19 mouse cellular contexts compared by ENCODE assay signal in genomic region chr13:35129475-35129874, GRCm38 (mm10).
A peak's percentile ranks its signal among the peaks of the same experiment; 100 is the strongest.
DNase-seq lines count a peak whose midpoint lies in the region; ATAC-seq and TF ChIP-seq lines count a peak whose summit lies in the region.
"Had no signal": no experiment of that assay in that cellular context is flagged by ENCODE, and none has a peak within 500 bp of the region (broad histone marks: within the 10 kb centered on the region; RNA-seq: fewer than 3 reads in every experiment).

No protein-coding gene starts in this region.

- intact Hi-C loops in gastrocnemius, postnatal 36 days (cut with DNase I): no loop called here

- peaks cover 23% of the 10 kb centered on the region for H3K4me1 ChIP-seq in thymus, adult 2 months (replicated peaks; ENCODE audit: control insufficient read depth, insufficient read depth, low read length)
- H3K4me1 ChIP-seq in intestine, embryonic 16.5 days (ENCODE audit: control insufficient read depth, insufficient read depth, low read length): no peaks in the 10 kb centered on the region
- H3K4me1 ChIP-seq: embryonic facial prominence, embryonic 10.5 days; heart, embryonic 13.5 days; lung, embryonic 15.5 days; neural tube, embryonic 12.5 days had no signal

- H3K4me3 ChIP-seq in layer of hippocampus, adult 2 months: no peak overlapping the region
- no peak overlapping the region for H3K4me3 ChIP-seq in thymus, adult 2 months (ENCODE audit: control insufficient read depth, insufficient read depth, low read length)
- no peak overlapping the region for H3K4me3 ChIP-seq in intestine, embryonic 16.5 days (ENCODE audit: low read length)
- H3K4me3 ChIP-seq: embryonic facial prominence, embryonic 10.5 days; erythroblast, embryonic 14.5 days; heart, embryonic 13.5 days; lung, embryonic 15.5 days; neural tube, embryonic 12.5 days had no signal

- WGBS in thymus, adult 2 months: 6% methylated on average over 2 of the region's 2 CpGs
- WGBS in intestine, embryonic 16.5 days: 45% methylated on average over 2 of the region's 2 CpGs

- H3K27ac ChIP-seq in layer of hippocampus, adult 2 months: no peak overlapping the region
- peak overlapping the region; percentile 66 for H3K27ac ChIP-seq in thymus, adult 2 months (ENCODE audit: control insufficient read depth, insufficient read depth, low read length)
- H3K27ac ChIP-seq in intestine, embryonic 16.5 days (ENCODE audit: low read length): no peak overlapping the region
- H3K27ac ChIP-seq: embryonic facial prominence, embryonic 10.5 days; heart, embryonic 13.5 days; kidney, postnatal 0 days; lung, embryonic 15.5 days; neural tube, embryonic 12.5 days had no signal

- H3K27me3 ChIP-seq in thymus, adult 2 months (ENCODE audit: control insufficient read depth, insufficient read depth, low read length): no peaks in the 10 kb centered on the region
- H3K27me3 ChIP-seq in intestine, embryonic 16.5 days (replicated peaks; ENCODE audit: control insufficient read depth, insufficient read depth, low read length): no peaks in the 10 kb centered on the region
- H3K27me3 ChIP-seq: heart, embryonic 13.5 days; lung, embryonic 15.5 days; neural tube, embryonic 12.5 days had no signal

- H3K9me3 ChIP-seq in intestine, embryonic 16.5 days (ENCODE audit: control insufficient read depth, low read length): no peaks in the 10 kb centered on the region
- H3K9me3 ChIP-seq: embryonic facial prominence, embryonic 10.5 days; lung, embryonic 15.5 days; neural tube, embryonic 12.5 days had no signal

- no peaks in the 10 kb centered on the region for H3K36me3 ChIP-seq in thymus, adult 2 months (ENCODE audit: control insufficient read depth, insufficient read depth, low read length)
- no peaks in the 10 kb centered on the region for H3K36me3 ChIP-seq in intestine, embryonic 16.5 days (ENCODE audit: control insufficient read depth, insufficient read depth, low read length)
- H3K36me3 ChIP-seq: embryonic facial prominence, embryonic 10.5 days; heart, embryonic 13.5 days; lung, embryonic 15.5 days; neural tube, embryonic 12.5 days had no signal

- H3K4me2 ChIP-seq in intestine, embryonic 16.5 days (ENCODE audit: low read depth, low read length): no peak overlapping the region
- H3K4me2 ChIP-seq: heart, embryonic 13.5 days; liver, embryonic 11.5 days; lung, embryonic 15.5 days; neural tube, embryonic 12.5 days had no signal

- TF ChIP-seq CTCF in layer of hippocampus, adult 2 months (conservative IDR thresholded peaks at IDR 0.05): no peak
- no peak for TF ChIP-seq CTCF in thymus, adult 2 months (IDR thresholded peaks at IDR 0.05; ENCODE audit: borderline replicate concordance, control insufficient read depth, extremely low read depth, insufficient read depth, low read length, poor library complexity)

- no peak overlapping the region for H3K9ac ChIP-seq in intestine, embryonic 16.5 days (ENCODE audit: low read depth, low read length)
- H3K9ac ChIP-seq: forebrain, postnatal 0 days; heart, embryonic 13.5 days; lung, embryonic 15.5 days; neural tube, embryonic 12.5 days had no signal

- ATAC-seq in common myeloid progenitor, adult 5-6 weeks (replicated peaks; ENCODE audit: low read depth, poor library complexity, severe bottlenecking): peak; percentile 95
- ATAC-seq in intestine, embryonic 16.5 days: no peak
- ATAC-seq: forebrain, postnatal 0 days had no signal

- DNase-seq in layer of hippocampus, adult 2 months (ENCODE audit: low spot score in 2 of 2): peak; percentile 5 to 17
- no peak for DNase-seq in layer of hippocampus, postnatal 10 days (ENCODE audit: low spot score in 2 of 2)
- peak; percentile 79 for DNase-seq in CD4-positive helper T cell, adult 2 months (ENCODE audit: low read depth, low spot score)
- peak; percentile 74 for DNase-seq in thymus, adult 2 months
- DNase-seq in gastrocnemius, postnatal 36 days: no peak
- no peak for DNase-seq in urinary bladder, postnatal 10 days (ENCODE audit: low spot score)
- DNase-seq: adrenal gland, postnatal 25 days; cerebellum, postnatal 14 days; forebrain, postnatal 0 days; gastrocnemius, postnatal 14 days had no signal

- TF ChIP-seq POLR2A in thymus, adult 2 months (IDR thresholded peaks at IDR 0.05; ENCODE audit: control insufficient read depth, extremely low read depth, insufficient read depth, low read length, poor library complexity): no peak

Comparison
In these comparisons a context has a peak if more than half of its experiments do, and no peak if none do; other contexts are left out.
1. DNase-seq: peak in layer of hippocampus, adult 2 months (2 of 2), CD4-positive helper T cell, adult 2 months (single experiment) and thymus, adult 2 months (single experiment); none in layer of hippocampus, postnatal 10 days (0 of 2), gastrocnemius, postnatal 36 days (0 of 2) and urinary bladder, postnatal 10 days (single experiment).